Mouse (Mus musculus) MEL (cell line): ENCODE results near the gene Ccdc146. TPM values are rescaled to one million over a fixed set of nuclear protein-coding genes. Genes with fewer than 3 reads are reported as not detected.

Source experiments
- DNase-seq: peaks from one replicate; pipeline ENCODE4 v3.0.0; 2011; ENCODE audit warnings: low read depth, low spot score
- H3K27ac ChIP-seq: 2 replicates; pipeline ENCODE4 v1.5.1; 2012; ENCODE audit warnings: low read depth, mild to moderate bottlenecking, control low read depth, low read length, moderate library complexity; ENCODE audit not compliant: control insufficient read depth
- H3K27me3 ChIP-seq, 2 experiments: fragments of 150-350 bp in 1 of 2; sonication (generic) in 1 of 2; 2 replicates each; pipeline ENCODE4 v1.6.1; 2012; ENCODE audit warnings: low read length in 2 of 2, mild to moderate bottlenecking in 2 of 2, improper control_type of control experiment in 1 of 2, moderate library complexity in 1 of 2; ENCODE audit not compliant: insufficient read depth in 2 of 2, control insufficient read depth in 1 of 2
- H3K36me3 ChIP-seq, 2 experiments: 2 replicates each; pipeline ENCODE4 v1.6.1; 2012 to 2014; ENCODE audit warnings: low read length in 2 of 2, improper control_type of control experiment in 1 of 2, inconsistent platforms in 1 of 2, mild to moderate bottlenecking in 1 of 2; ENCODE audit not compliant: insufficient read depth in 2 of 2, control insufficient read depth in 1 of 2
- H3K4me1 ChIP-seq, 2 experiments: fragments of 150-350 bp in 1 of 2; sonication (generic) in 1 of 2; 2 replicates each; pipeline ENCODE4 v1.6.1; 2012; ENCODE audit warnings: low read length in 2 of 2, improper control_type of control experiment in 1 of 2, mild to moderate bottlenecking in 1 of 2; ENCODE audit not compliant: insufficient read depth in 2 of 2, control insufficient read depth in 1 of 2
- H3K4me3 ChIP-seq, 2 experiments: fragments of 150-350 bp in 1 of 2; sonication (generic) in 1 of 2; 2 replicates each; pipeline ENCODE4 v1.5.1; 2012; ENCODE audit warnings: low read depth in 2 of 2, low read length in 2 of 2, mild to moderate bottlenecking in 2 of 2, moderate library complexity in 2 of 2, control low read depth in 1 of 2, improper control_type of control experiment in 1 of 2; ENCODE audit not compliant: control insufficient read depth in 1 of 2, insufficient read depth in 1 of 2
- H3K79me2 ChIP-seq: 2 replicates; pipeline ENCODE4 v1.6.1; 2012; ENCODE audit warnings: mild to moderate bottlenecking, low read length, moderate library complexity; ENCODE audit not compliant: control insufficient read depth, poor library complexity, insufficient read depth
- H3K9ac ChIP-seq: 2 replicates; pipeline ENCODE4 v1.6.1; 2012; ENCODE audit warnings: low read depth, mild to moderate bottlenecking, control low read depth, low read length, moderate library complexity; ENCODE audit not compliant: control insufficient read depth, poor library complexity, severe bottlenecking
- H3K9me3 ChIP-seq: fragments of 150-350 bp; sonication (generic); replicated peaks from 2 replicates; pipeline ENCODE4 v1.6.1; 2012; ENCODE audit warnings: mild to moderate bottlenecking, low read length, improper control_type of control experiment, moderate library complexity; ENCODE audit not compliant: insufficient read depth
- CTCF ChIP-seq, 3 experiments: IDR thresholded peaks in 2 of 3; conservative IDR thresholded peaks in 1 of 3; 2 replicates each; pipeline ENCODE4 v1.5.1; 2011 to 2012; ENCODE audit warnings: low read length in 3 of 3, low read depth in 2 of 3, mild to moderate bottlenecking in 2 of 3, improper control_type of control experiment in 1 of 3, inconsistent platforms in 1 of 3, mixed read lengths in 1 of 3, moderate library complexity in 1 of 3; ENCODE audit not compliant: control insufficient read depth in 1 of 3, insufficient read depth in 1 of 3, poor library complexity in 1 of 3, severe bottlenecking in 1 of 3
- ELF1 ChIP-seq: IDR thresholded peaks from 2 replicates; pipeline ENCODE4 v1.6.1; 2014; ENCODE audit warnings: low read depth, mild to moderate bottlenecking, inconsistent platforms, low read length, improper control_type of control experiment, moderate library complexity
- ETS1 ChIP-seq: IDR thresholded peaks from 2 replicates; pipeline ENCODE4 v1.6.1; 2012; ENCODE audit warnings: low read depth, mild to moderate bottlenecking, inconsistent platforms, low read length, improper control_type of control experiment, moderate library complexity
- GATA1 ChIP-seq: IDR thresholded peaks from 2 replicates; pipeline ENCODE4 v1.6.1; 2011; ENCODE audit warnings: low read depth, low read length, improper control_type of control experiment
- JUND ChIP-seq: IDR thresholded peaks from 2 replicates; pipeline ENCODE4 v1.6.1; 2011; ENCODE audit warnings: low read depth, mild to moderate bottlenecking, improper control_type of control experiment, low read length
- MAX ChIP-seq: IDR thresholded peaks from 2 replicates; pipeline ENCODE4 v1.6.1; 2011; ENCODE audit warnings: low read length, improper control_type of control experiment
- MAZ ChIP-seq: IDR thresholded peaks from 2 replicates; pipeline ENCODE4 v1.6.1; 2012; ENCODE audit warnings: low read depth, mild to moderate bottlenecking, inconsistent platforms, low read length, improper control_type of control experiment
- MEF2A ChIP-seq: IDR thresholded peaks from 2 replicates; pipeline ENCODE4 v1.6.1; 2014; ENCODE audit warnings: low read depth, mild to moderate bottlenecking, inconsistent platforms, low read length, improper control_type of control experiment; ENCODE audit not compliant: poor library complexity, insufficient replicate concordance, severe bottlenecking; ENCODE audit errors: extremely low read depth
- MYB ChIP-seq: IDR thresholded peaks from 2 replicates; pipeline ENCODE4 v1.6.1; 2011; ENCODE audit warnings: mild to moderate bottlenecking, low read depth, low read length, improper control_type of control experiment
- MYC ChIP-seq: IDR thresholded peaks from 2 replicates; pipeline ENCODE4 v1.6.1; 2011; ENCODE audit warnings: low read depth, mild to moderate bottlenecking, low read length, improper control_type of control experiment, moderate library complexity
- NELFE ChIP-seq: IDR thresholded peaks from 2 replicates; pipeline ENCODE4 v1.6.1; 2011; ENCODE audit warnings: low read depth, low read length, improper control_type of control experiment
- POLR2A ChIP-seq, 2 experiments: IDR thresholded peaks; 2 replicates each; pipeline ENCODE4 v1.6.1; 2011 to 2012; ENCODE audit warnings: low read length in 2 of 2, mild to moderate bottlenecking in 2 of 2, control low read depth in 1 of 2, improper control_type of control experiment in 1 of 2, low read depth in 1 of 2, moderate library complexity in 1 of 2; ENCODE audit not compliant: control insufficient read depth in 1 of 2, insufficient read depth in 1 of 2, poor library complexity in 1 of 2
- POLR2AphosphoS2 ChIP-seq: IDR thresholded peaks from 2 replicates; pipeline ENCODE4 v1.6.1; 2011; ENCODE audit warnings: low read length, improper control_type of control experiment
- SIN3A ChIP-seq: IDR thresholded peaks from 2 replicates; pipeline ENCODE4 v1.6.1; 2012; ENCODE audit warnings: low read length, improper control_type of control experiment, inconsistent platforms
- SMC3 ChIP-seq: IDR thresholded peaks from 2 replicates; pipeline ENCODE4 v1.6.1; 2011; ENCODE audit warnings: low read depth, low read length, improper control_type of control experiment
- TAL1 ChIP-seq: IDR thresholded peaks from 2 replicates; pipeline ENCODE4 v1.6.1; 2012; ENCODE audit warnings: mild to moderate bottlenecking, inconsistent platforms, low read length, moderate library complexity, mixed read lengths
- TBP ChIP-seq: IDR thresholded peaks from 2 replicates; pipeline ENCODE4 v1.8.0; 2011; ENCODE audit warnings: low read depth, low read length, improper control_type of control experiment
- UBTF ChIP-seq: IDR thresholded peaks from 2 replicates; pipeline ENCODE4 v1.6.1; 2012; ENCODE audit warnings: low read depth, mild to moderate bottlenecking, inconsistent platforms, low read length, improper control_type of control experiment, moderate library complexity, borderline replicate concordance; ENCODE audit not compliant: insufficient read depth
- ZC3H11A ChIP-seq: IDR thresholded peaks from 2 replicates; pipeline ENCODE4 v1.6.1; 2012; ENCODE audit warnings: low read depth, mild to moderate bottlenecking, inconsistent platforms, low read length, improper control_type of control experiment
- ZMIZ1 ChIP-seq: IDR thresholded peaks from 2 replicates; pipeline ENCODE4 v1.6.1; 2012; ENCODE audit warnings: low read depth, mild to moderate bottlenecking, inconsistent platforms, low read length, improper control_type of control experiment, moderate library complexity
- ZNF384 ChIP-seq: IDR thresholded peaks from 2 replicates; pipeline ENCODE4 v1.6.1; 2012; ENCODE audit warnings: low read depth, mild to moderate bottlenecking, inconsistent platforms, low read length, improper control_type of control experiment
- polyA plus RNA-seq, 2 experiments: library from polyadenylated mRNA; stranded (reverse) in 1 of 2; unstranded in 1 of 2; fragments of >175 nt in 1 of 2; fragments of >200 nt in 1 of 2; gene quantifications; 2 replicates each; pipeline versions ENCODE4 v1.2.1 to v1.2.4; 2012; ENCODE audit warnings: low replicate concordance in 2 of 2, low read depth in 1 of 2; ENCODE audit not compliant: insufficient read length in 2 of 2, insufficient read depth in 1 of 2, missing spikeins in 1 of 2
- total RNA-seq: library from RNA; depleted of rRNA; stranded (reverse); fragments of 300-350 nt; gene quantifications from 2 replicates; pipeline ENCODE4 v1.2.3, GENCODE M21; 2012

The Ccdc146 gene
- total and polyA plus RNA-seq, 3 experiments: 0.35 to 0.45 TPM; not detected in 1

DNA sequence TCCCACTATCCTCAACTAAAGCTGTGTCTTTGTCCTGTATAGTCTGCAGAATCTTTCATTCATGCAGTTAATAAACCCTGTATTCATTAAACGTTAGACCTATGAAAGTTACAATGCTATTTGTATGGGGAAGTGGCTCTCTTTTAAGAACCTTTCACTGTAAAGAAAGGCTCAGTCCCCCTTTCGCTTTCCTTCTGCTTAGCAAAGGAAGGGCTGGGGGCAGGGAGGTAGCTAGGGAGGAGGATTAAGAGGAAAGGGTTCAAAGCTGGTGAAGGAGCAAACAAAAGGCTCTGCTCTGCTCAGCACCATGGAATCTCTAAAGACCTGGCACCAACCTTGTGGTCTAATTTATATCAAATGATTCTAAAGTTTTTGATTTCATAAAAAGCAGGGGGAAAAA lies 57.0 kb downstream of the Ccdc146 start:
- DNase-seq: no peak
- no peak overlapping the region for H3K4me3 ChIP-seq
- peaks cover 0 to 8% of the 10 kb centered on the region in 2 experiments; a peak in 2 of 4 replicates for H3K36me3 ChIP-seq
- TF ChIP-seq NELFE: no peak
- TF ChIP-seq MYC: no peak
- no peak for TF ChIP-seq TAL1
- TF ChIP-seq MEF2A: no peak
- no peak for TF ChIP-seq MAX
- TF ChIP-seq GATA1: no peak
- TF ChIP-seq MAZ: no peak
- TF ChIP-seq UBTF: no peak
- TF ChIP-seq MYB: no peak
- no peak for TF ChIP-seq POLR2A (IDR thresholded peaks at IDR 0.05; ENCODE audit: control insufficient read depth in 1 of 2, insufficient read depth in 1 of 2, low read depth in 1 of 2, low read length in 2 of 2, poor library complexity in 1 of 2)
- no peak for TF ChIP-seq POLR2AphosphoS2
- TF ChIP-seq ZMIZ1: no peak
- TF ChIP-seq ETS1: no peak
- TF ChIP-seq, all 39 proteins: peak for 0
- Histone ChIP-seq H3K4me1 (peaks cover 0 to 11% of the 10 kb centered on the region in 2 experiments; a peak in 2 of 4 replicates), H3K9ac (no peak overlapping the region), H3K79me2 (no peaks in the 10 kb centered on the region), H3K9me3 (no peaks in the 10 kb centered on the region), H3K27me3 (no peaks in the 10 kb centered on the region), H3K27ac (no peak overlapping the region)

GRCm38 (mm10) chr5:21366338-21367053 lies 58.0 kb downstream of the Ccdc146 start:
- no peak overlapping the region for H3K27ac ChIP-seq
- H3K27me3 ChIP-seq: no peaks in the 10 kb centered on the region
- peaks cover 0 to 11% of the 10 kb centered on the region in 2 experiments; a peak in 2 of 4 replicates for H3K4me1 ChIP-seq
- H3K9ac ChIP-seq: no peak overlapping the region
- no peak for DNase-seq
- H3K9me3 ChIP-seq: no peaks in the 10 kb centered on the region
- no peaks in the 10 kb centered on the region for H3K79me2 ChIP-seq
- no peak overlapping the region for H3K4me3 ChIP-seq
- peaks cover 0 to 6% of the 10 kb centered on the region in 2 experiments; a peak in 2 of 4 replicates for H3K36me3 ChIP-seq
- no peak for TF ChIP-seq POLR2AphosphoS2
- no peak for TF ChIP-seq SIN3A
- no peak for TF ChIP-seq MAX
- no peak for TF ChIP-seq TBP
- no peak for TF ChIP-seq ZNF384
- no peak for TF ChIP-seq JUND
- no peak for TF ChIP-seq SMC3
- TF ChIP-seq MEF2A: no peak
- TF ChIP-seq MYB: no peak
- no peak for TF ChIP-seq ZC3H11A
- TF ChIP-seq ELF1: no peak
- TF ChIP-seq CTCF (IDR thresholded peaks at IDR 0.05 in 2 of 3, conservative IDR thresholded peaks at IDR 0.05 in 1 of 3; ENCODE audit: control insufficient read depth in 1 of 3, insufficient read depth in 1 of 3, low read depth in 2 of 3, low read length in 3 of 3, poor library complexity in 1 of 3, severe bottlenecking in 1 of 3): no peak
